Mouse (Mus musculus) limb, embryonic 12.5 days (tissue): ENCODE data around the gene Creb1. TPM values are rescaled to one million over a fixed set of nuclear protein-coding genes. Genes with fewer than 3 reads are reported as not detected.

Source experiments
- ATAC-seq: fragments of 200-750 bp; cut with Nextera tagmentation; 2 replicates; pipeline ENCODE4 v1.8.0; 2017; ENCODE audit warnings: low read depth, moderate TSS enrichment; ENCODE audit not compliant: insufficient number of reproducible peaks, insufficient read depth, low FRiP score, low TSS enrichment
- H3K27ac ChIP-seq: fragments of 300-500 bp; sonication (generic); 2 replicates; pipeline ENCODE4 v1.5.1; 2016; ENCODE audit warnings: mild to moderate bottlenecking, moderate library complexity
- H3K27me3 ChIP-seq: fragments of 300-500 bp; sonication (generic); 2 replicates; pipeline ENCODE4 v1.6.1; 2016; ENCODE audit warnings: mild to moderate bottlenecking, moderate library complexity
- H3K36me3 ChIP-seq: fragments of 300-500 bp; sonication (generic); 2 replicates; pipeline ENCODE4 v1.6.1; 2016; ENCODE audit warnings: mild to moderate bottlenecking, moderate library complexity
- H3K4me1 ChIP-seq: fragments of 300-500 bp; sonication (generic); replicated peaks from 2 replicates; pipeline ENCODE4 v1.6.1; 2016
- H3K4me2 ChIP-seq: fragments of 300-500 bp; sonication (generic); 2 replicates; pipeline ENCODE4 v1.6.1; 2016; ENCODE audit warnings: mild to moderate bottlenecking, moderate library complexity
- H3K4me3 ChIP-seq: fragments of 300-500 bp; sonication (generic); replicated peaks from 2 replicates; pipeline ENCODE4 v1.5.1; 2016; ENCODE audit warnings: mild to moderate bottlenecking
- H3K9ac ChIP-seq: fragments of 300-500 bp; sonication (generic); replicated peaks from 2 replicates; pipeline ENCODE4 v1.6.1; 2016; ENCODE audit warnings: mild to moderate bottlenecking, moderate library complexity
- H3K9me3 ChIP-seq: fragments of 300-500 bp; sonication (generic); 2 replicates; pipeline ENCODE4 v1.6.1; 2016; ENCODE audit warnings: mild to moderate bottlenecking, moderate library complexity
- WGBS: fragments of 180-500 bp; shearing (Covaris S2); methylation state at CpG from one replicate; pipeline ENCODE4 v1.1.7; 2016; 5-methylcytosine and 5-hydroxymethylcytosine counted together
- polyA plus RNA-seq: library from polyadenylated mRNA; unstranded; fragments of >200 nt; fragmentation: Nextera tagmentation; extraction: Ambion mirVana; gene quantifications from 2 replicates; pipeline ENCODE4 v1.2.1, GENCODE M21; 2016

Gene Creb1
- polyA plus RNA-seq, 1 experiment from 2014 or later = 49.4 TPM

DNA sequence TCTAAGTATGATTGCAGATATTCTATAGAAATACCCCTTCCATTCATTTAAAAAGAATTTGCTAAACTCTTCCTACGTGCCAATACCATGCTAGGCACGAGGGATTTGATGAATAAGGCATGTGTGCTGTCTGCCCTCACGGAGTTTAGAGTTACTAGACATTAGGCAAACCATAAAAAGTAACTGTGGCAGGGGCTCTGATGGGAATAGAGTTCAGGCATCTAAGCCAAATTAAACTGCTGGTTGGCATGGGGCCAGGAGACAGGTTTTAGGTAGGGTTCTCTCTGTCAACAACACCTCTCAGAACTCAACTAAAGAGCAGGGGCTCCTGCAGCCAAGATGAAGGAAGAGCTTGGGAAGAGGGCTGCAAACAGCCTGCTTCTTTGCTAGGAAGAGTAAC lies 10.7 kb upstream of the Creb1 start:
- Histone ChIP-seq H3K27ac (peak overlapping the region; percentile 36), H3K4me2 (no peak overlapping the region), H3K27me3 (no peaks in the 10 kb centered on the region), H3K9ac (no peak overlapping the region), H3K4me1 (0 out of 2 replicates have a peak, but pooled peaks cover 4% of the 10 kb centered on the region), H3K9me3 (no peaks in the 10 kb centered on the region), H3K4me3 (no peak overlapping the region), H3K36me3 (no peaks in the 10 kb centered on the region)
- no peak for ATAC-seq
- WGBS = 29% methylated on average over 3 of the region's 3 CpGs

DNA sequence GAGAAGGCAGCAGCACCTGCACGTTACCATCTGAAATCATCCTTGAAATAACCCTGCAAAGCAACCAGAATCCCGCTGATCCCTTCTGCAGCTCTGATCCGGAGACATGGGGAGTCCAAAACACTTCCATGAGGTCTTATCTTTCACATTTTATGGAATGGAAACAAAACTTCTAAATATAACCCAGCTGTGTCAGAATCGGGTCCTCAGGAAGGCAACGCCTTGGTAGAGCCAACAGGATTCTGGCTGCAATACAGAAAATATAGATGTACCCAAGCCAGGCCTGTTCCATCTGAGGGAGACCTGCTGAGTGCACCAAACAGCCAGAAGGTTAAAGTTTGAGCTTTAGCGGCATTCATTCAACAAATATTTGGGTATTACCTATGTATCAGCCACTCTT lies 9.8 kb upstream of the Creb1 start:
- Histone ChIP-seq H3K27me3 (no peaks in the 10 kb centered on the region), H3K9me3 (no peaks in the 10 kb centered on the region), H3K27ac (no peak overlapping the region), H3K4me2 (no peak overlapping the region), H3K4me1 (0 out of 2 replicates have a peak, but pooled peaks cover 4% of the 10 kb centered on the region), H3K4me3 (no peak overlapping the region), H3K9ac (no peak overlapping the region), H3K36me3 (no peaks in the 10 kb centered on the region)
- ATAC-seq = no peak
- 88% methylated on average over 6 of the region's 6 CpGs for WGBS

DNA sequence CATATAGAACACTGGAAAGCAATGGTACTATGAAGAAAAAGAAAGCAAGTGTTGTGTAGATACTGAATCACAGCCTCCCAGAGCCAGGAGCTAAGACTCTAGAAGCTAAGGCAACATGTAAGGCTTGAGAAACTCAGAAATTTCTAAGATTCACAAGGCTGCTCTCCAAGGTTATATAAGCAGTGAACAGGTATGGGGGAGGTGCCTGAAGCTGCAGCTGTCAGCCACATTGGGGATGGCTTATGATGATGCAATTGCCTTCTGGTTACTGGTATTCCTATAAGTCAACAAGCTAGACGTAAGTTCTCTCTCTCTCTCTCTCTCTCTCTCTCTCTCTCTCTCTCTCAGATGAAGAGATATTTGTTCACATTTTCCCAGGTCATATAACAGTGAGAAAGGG lies 9.3 kb upstream of the Creb1 start:
- no peaks in the 10 kb centered on the region for H3K27me3 ChIP-seq
- H3K4me3 ChIP-seq = no peak overlapping the region
- 0 out of 2 replicates have a peak, but pooled peaks cover 4% of the 10 kb centered on the region for H3K4me1 ChIP-seq
- H3K4me2 ChIP-seq = no peak overlapping the region
- no peaks in the 10 kb centered on the region for H3K9me3 ChIP-seq
- H3K27ac ChIP-seq = no peak overlapping the region
- 77% methylated on average over 1 of the region's 1 CpGs for WGBS
- ATAC-seq = no peak
- no peak overlapping the region for H3K9ac ChIP-seq
- no peaks in the 10 kb centered on the region for H3K36me3 ChIP-seq

DNA sequence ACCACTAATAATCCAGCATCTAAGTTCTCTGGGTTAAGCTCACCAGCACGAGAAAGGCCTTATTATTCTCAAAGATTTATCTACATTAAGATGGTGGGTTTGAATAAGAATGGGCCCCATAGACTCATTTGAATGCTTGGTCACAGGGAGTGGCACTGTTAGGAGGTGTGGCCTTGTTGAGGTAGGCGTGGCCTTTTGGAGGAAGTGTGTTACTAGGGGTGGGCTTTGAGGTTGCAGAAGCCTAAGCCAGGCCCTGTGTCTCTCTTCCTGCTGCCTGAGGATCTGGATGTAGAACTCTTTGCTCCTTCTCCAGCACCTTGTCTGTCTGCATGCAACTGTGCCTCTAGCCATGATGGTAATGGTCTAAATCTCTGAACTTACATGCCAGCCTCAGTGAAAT lies 7.8 kb upstream of the Creb1 start:
- no peak overlapping the region for H3K4me2 ChIP-seq
- no peak overlapping the region for H3K9ac ChIP-seq
- H3K4me1 ChIP-seq = 0 out of 2 replicates have a peak, but pooled peaks cover 4% of the 10 kb centered on the region
- no peak overlapping the region for H3K4me3 ChIP-seq
- no peaks in the 10 kb centered on the region for H3K9me3 ChIP-seq
- ATAC-seq = no peak
- no peaks in the 10 kb centered on the region for H3K27me3 ChIP-seq
- no peak overlapping the region for H3K27ac ChIP-seq
- 83% methylated on average over 2 of the region's 2 CpGs for WGBS
- peaks cover 3% of the 10 kb centered on the region; the same call in 1 of the 2 replicates for H3K36me3 ChIP-seq

DNA sequence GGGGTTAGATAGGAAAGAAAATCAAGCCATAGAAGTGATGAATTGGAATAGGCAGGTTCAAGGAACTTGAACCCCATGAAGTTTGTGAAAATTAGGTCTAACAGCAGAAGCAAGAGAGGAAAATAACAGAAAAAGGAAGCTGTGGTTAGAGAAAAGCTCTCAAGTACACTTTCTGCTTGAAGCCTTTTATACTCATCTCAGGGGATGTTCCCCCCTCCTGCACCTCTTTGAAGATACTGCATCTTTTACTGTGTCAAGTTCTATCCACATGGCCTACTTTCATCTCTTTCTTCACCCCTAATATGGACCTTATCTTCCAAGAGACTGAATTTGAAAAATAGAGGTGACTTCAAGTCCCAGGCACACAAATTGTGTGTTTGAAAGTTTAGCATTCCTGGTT lies 4.8 kb upstream of the Creb1 start:
- Histone ChIP-seq H3K4me1 (peaks cover 10% of the 10 kb centered on the region), H3K36me3 (peaks cover 3% of the 10 kb centered on the region; the same call in 1 of the 2 replicates), H3K27me3 (no peaks in the 10 kb centered on the region), H3K9ac (no peak overlapping the region), H3K9me3 (no peaks in the 10 kb centered on the region), H3K4me3 (no peak overlapping the region), H3K27ac (no peak overlapping the region), H3K4me2 (no peak overlapping the region)
- ATAC-seq = no peak

DNA sequence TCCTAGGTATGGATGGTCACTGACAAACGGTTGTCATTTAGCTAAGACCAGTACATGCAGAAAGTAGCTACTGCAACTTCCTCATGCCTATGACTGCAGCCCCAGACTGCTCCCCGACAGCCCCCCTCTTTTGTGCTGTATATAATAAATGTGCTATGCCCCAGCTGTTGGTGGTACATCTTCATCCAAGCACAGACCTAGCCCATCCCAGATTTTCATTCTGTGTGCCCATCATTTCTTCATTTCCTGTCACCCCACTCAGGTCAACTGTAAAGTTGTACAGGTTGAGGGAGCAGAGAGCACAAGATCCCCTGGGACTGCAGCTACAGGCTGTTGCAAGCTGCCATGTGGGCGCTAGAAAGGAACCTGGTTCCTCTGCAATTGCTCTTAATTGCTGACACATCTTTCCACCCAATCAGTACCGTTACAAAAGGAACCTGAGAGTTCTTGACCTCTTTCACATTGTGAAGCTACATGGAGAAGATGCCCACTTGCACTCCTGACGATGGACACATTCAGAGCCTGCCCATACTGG lies 2.6 kb upstream of the Creb1 start:
- peaks cover 16% of the 10 kb centered on the region for H3K4me1 ChIP-seq
- no peaks in the 10 kb centered on the region for H3K27me3 ChIP-seq
- no peak for ATAC-seq
- no peak overlapping the region for H3K4me3 ChIP-seq
- no peaks in the 10 kb centered on the region for H3K9me3 ChIP-seq
- no peak overlapping the region for H3K4me2 ChIP-seq
- no peak overlapping the region for H3K9ac ChIP-seq
- peaks cover 3% of the 10 kb centered on the region; the same call in 1 of the 2 replicates for H3K36me3 ChIP-seq
- 87% methylated on average over 5 of the region's 5 CpGs for WGBS
- no peak overlapping the region for H3K27ac ChIP-seq

DNA sequence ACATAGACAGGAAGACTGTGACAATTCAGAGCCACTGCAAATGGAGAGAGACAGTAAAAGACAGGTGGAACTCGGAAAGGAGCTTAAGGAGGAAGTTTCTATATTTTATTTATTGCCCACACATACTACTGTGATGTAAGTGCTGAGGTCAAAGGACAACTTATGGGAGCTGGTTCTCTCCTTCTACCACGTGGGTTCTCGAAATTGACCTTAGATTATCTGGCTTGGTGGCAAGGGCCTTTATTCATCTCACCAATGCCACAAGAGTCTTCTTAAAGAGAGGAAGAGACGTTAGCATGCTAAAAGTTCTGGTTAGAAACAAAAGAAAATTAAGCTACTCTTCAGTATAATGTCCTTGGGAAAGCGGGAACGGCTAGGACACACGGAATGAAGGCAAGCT lies 897 bp upstream of the Creb1 start:
- peak overlapping the region; percentile 86 for H3K4me3 ChIP-seq
- H3K27ac ChIP-seq = no peak overlapping the region
- H3K27me3 ChIP-seq = no peaks in the 10 kb centered on the region
- H3K4me1 ChIP-seq = peaks cover 24% of the 10 kb centered on the region
- 18% methylated on average over 7 of the region's 7 CpGs for WGBS
- H3K9me3 ChIP-seq = no peaks in the 10 kb centered on the region
- H3K4me2 ChIP-seq = peak overlapping the region; percentile 74
- no peak for ATAC-seq
- peak overlapping the region; percentile 98 for H3K9ac ChIP-seq
- H3K36me3 ChIP-seq = peaks cover 3% of the 10 kb centered on the region; the same call in 1 of the 2 replicates

DNA sequence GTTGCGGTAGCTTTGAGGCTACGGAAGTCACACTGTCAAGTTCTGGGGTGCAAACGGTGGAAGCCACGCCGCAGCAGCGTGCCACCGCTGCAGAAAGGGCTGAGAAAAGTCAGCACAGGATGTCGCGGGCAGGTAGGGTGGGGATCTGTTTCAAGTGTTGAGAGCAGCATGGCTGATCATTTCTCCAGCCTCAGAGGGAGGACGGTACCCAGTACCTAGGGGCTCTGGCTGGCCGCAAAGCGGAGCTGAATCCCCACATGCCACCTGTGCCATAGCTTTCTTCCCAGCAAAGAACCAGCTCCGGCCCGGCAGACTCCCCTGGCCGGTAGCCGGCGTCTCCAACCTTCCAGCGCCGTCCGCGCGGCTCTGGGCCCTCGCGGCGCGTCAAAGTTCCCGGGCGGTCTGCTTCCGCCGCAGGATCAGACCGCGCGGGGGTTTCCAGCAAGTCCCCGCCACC lies 350 bp upstream of the Creb1 start:
- no peaks in the 10 kb centered on the region for H3K9me3 ChIP-seq
- ATAC-seq = peak; percentile 70

DNA sequence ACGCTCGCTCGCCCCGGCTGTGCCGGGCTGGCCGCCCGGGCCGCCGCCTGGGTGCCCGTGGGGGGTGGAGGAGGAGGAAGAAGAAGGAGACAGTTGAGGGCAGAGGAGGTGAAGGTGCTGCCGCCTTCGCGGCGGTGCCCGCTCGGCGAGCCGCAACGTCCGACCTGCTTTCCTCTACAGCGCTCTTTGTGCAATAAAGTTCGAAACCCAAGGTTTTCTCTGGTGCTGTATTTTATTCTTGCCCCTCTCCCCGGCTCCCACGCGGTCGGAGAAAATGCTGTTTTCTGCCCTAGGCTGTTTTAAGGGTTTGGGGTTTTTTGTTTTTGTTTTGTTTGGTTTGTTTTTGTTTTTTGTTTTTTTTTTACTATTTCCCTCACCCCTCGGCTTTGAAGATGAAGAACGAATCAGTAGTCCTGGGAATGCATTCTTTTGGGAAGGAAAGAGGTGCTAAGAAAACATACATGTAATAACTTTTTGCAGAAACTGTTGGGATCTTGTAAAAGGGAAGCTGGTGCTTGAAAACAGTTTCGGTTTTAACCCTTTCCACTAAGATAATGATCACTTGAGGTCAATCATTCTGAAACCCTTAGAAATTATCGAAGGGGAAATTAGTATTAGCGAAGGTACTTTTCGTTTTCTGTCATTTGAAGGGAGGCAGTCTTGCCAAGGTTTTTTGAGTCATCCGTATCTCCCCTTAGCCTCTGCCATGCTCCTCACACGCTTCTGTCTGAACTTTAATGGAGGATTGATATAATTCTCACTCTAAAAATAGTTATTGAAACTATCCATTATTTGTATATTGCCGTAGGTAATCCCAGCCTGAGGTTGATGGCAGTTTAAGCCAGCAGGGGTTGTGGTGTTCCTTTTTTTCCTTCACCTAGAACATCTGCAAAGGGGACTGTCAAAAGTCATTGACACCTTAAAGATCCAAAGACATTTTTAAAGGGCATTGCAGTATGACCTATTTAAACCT lies 1.3 kb downstream of the Creb1 start:
- Histone ChIP-seq H3K27ac (peak overlapping the region; percentile 100), H3K4me2 (peak overlapping the region; percentile 75), H3K9me3 (no peaks in the 10 kb centered on the region), H3K36me3 (no peaks in the 10 kb centered on the region), H3K9ac (peak overlapping the region; percentile 98), H3K4me1 (peaks cover 30% of the 10 kb centered on the region), H3K27me3 (no peaks in the 10 kb centered on the region), H3K4me3 (peak overlapping the region; percentile 86)
- 2% methylated on average over 35 of the region's 35 CpGs for WGBS
- ATAC-seq = no peak

More for the DNA sequence above, 350 bp upstream of the Creb1 start:
- Histone ChIP-seq H3K9ac (peak overlapping the region; percentile 98), H3K27ac (peak overlapping the region; percentile 100), H3K4me1 (peaks cover 24% of the 10 kb centered on the region), H3K4me2 (peak overlapping the region; percentile 74), H3K36me3 (peaks cover 3% of the 10 kb centered on the region; the same call in 1 of the 2 replicates), H3K4me3 (peak overlapping the region; percentile 86), H3K27me3 (no peaks in the 10 kb centered on the region)
- under 1% methylated on average over 34 of the region's 34 CpGs for WGBS

DNA sequence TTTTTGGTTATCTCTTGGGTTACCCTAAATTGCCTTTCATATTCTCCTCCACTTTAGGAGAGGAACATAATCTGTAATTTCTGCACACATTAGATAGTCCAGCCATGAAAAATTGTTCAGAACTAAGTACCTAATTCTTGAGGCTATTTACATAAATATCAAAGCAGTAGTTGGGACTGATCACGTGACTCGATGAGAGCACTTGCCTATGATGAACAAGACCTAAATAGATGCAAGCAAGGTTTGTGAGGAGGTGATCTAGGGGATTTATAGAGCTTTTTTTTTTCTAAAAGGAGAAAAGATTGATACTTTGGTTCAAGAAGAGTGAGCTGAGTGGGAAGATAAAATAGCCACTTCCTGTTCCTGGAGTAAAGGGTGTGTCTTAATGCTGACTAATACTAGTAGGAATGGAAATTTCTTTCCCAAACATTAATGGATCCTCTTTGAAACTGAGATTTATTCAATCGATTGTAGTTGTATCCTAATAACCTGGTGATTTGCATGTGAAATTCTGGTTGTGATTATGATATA lies 6.5 kb downstream of the Creb1 start:
- Histone ChIP-seq H3K27ac (no peak overlapping the region), H3K9ac (no peak overlapping the region), H3K36me3 (peaks cover 3% of the 10 kb centered on the region; the same call in 1 of the 2 replicates), H3K4me1 (peaks cover 20% of the 10 kb centered on the region), H3K4me3 (no peak overlapping the region), H3K27me3 (no peaks in the 10 kb centered on the region), H3K4me2 (no peak overlapping the region), H3K9me3 (no peaks in the 10 kb centered on the region)
- no peak for ATAC-seq
- WGBS = 93% methylated on average over 3 of the region's 3 CpGs

DNA sequence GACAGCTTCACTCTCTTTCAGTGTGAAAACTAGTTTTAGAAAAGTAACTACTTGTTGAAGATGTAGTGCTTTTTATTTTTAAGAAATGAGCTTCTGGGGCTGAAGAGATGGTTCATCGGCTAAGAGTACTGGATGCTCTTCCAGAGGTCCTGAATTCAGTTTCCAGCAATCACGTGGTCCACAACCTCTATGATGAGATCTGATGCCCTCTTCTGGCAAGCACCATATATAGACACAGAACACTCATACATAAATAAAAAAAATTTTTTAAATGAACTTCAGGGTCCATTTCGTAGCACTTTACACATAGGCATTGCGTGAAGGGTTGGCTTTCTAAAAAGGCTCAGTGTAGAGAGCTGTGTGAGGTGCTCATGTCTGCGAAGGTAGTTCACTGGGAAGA lies 11.3 kb downstream of the Creb1 start:
- 87% methylated on average over 5 of the region's 5 CpGs for WGBS
- Histone ChIP-seq H3K27ac (no peak overlapping the region), H3K27me3 (no peaks in the 10 kb centered on the region), H3K36me3 (peaks cover 6% of the 10 kb centered on the region; the same call in 1 of the 2 replicates), H3K9me3 (no peaks in the 10 kb centered on the region), H3K9ac (no peak overlapping the region), H3K4me1 (no peaks in the 10 kb centered on the region), H3K4me2 (no peak overlapping the region), H3K4me3 (no peak overlapping the region)
- ATAC-seq = no peak
